Mouse (Mus musculus) kidney, adult 10 weeks (tissue): ENCODE results near the gene Atp11b. TPM values are rescaled to one million over a fixed set of nuclear protein-coding genes. Genes with fewer than 3 reads are reported as not detected.

ENCODE experiments used
- polyA plus RNA-seq: library from polyadenylated mRNA; stranded (reverse); fragments of 350-450 nt; fragmentation: Illumina TruSeq; extraction: RNeasy Lipid Tissue Mini Kit (QIAGEN cat#74804); gene quantifications from one replicate; pipeline ENCODE4 v1.2.3, GENCODE M21; 2014; ENCODE audit warnings: low read depth, low replicate concordance

The Atp11b gene
- polyA plus RNA-seq, result 135 TPM

DNA sequence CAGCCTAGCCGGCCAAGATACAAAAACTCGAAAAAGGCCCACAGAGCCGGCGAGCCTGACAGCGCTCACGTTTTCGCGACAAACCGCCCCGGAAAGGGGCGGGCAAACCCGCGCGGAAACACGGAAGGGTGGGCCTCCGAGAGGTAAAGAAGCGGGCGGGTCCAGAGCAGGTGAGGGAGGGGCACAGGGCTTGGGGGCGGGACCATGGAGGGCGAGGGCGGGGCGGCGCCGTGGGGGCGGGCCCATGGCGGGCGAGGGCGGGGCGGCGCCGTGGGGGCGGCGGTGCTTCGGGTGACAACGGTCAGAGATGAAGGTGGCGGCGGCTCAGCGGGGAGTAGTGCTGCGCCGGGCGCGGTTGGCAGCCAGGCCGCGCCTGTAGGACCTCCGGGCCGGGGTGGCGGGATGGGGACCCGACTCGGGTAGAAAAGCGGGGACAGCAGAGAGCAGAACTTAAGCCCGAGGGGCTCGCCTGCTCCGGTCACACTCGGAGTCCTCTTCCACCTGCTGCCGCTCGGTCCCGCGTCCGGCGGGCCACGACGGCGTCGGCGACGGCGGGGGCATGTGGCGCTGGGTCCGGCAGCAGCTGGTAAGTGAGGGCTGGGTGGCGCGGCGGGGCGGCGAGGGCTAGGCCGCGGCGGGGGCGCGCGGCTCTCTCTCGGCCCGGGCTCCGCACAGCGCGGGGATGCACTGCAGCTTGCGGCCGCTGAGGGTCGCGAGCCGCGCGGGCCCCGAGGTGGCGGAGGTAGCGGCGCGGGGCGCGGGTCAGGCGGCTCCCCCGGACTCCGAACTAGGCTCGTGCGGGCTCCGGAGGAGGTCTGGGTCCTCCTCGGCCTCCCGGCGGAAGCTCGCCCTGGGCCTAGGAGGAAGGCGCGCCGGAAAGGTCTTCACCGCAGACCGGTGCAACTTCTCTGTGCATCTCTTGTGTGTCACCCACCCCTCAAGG, at the start of gene Atp11b:
Atp11b (plus strand) TSS at position 282 of the 943 bp plus-strand sequence.

Other genes with a start within 250 kb of the Atp11b start
- 224 TPM for gene Dcun1d1, start 183.3 kb downstream of the Atp11b start, polyA plus RNA-seq
- gene Mccc1, start 246.6 kb downstream of the Atp11b start, polyA plus RNA-seq, result 257 TPM